Mouse (Mus musculus): Measurements from ENCODE around the gene Rhbg. TPM values are rescaled to one million over a fixed set of nuclear protein-coding genes. Genes with fewer than 3 reads are reported as not detected.

Gene Rhbg
- polyA plus RNA-seq, 1 experiment from 2014 or later: 4.8 TPM

DNA sequence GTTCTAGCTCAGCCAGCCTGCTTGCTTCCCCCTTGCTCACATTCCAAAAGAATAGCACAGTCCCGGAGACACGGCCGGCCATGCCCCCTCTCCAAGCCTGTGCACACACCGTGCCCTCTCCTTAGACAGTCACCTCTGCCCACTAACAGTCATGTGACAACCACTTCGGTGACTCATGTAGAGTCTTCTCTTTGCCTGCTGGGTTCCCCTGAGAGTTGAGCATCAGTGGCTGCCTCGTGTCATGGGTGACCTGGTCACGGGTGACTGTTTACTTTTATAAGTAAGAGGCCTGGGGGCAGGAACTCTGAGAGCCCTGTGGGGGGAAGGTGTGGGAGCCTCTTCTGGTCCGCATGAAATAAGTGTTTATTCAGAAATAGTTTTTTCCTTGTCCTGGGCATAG is 20.5 kb downstream of the Rhbg start:
- H3K27ac ChIP-seq: no peak overlapping the region
- ATAC-seq (ENCODE audit: low FRiP score, low read depth): no peak
- 59% methylated on average over 8 of the region's 8 CpGs for WGBS
- no peaks in the 10 kb centered on the region for H3K36me3 ChIP-seq
- peaks cover 96% of the 10 kb centered on the region for H3K27me3 ChIP-seq
- no peak overlapping the region for H3K4me3 ChIP-seq
- H3K9me3 ChIP-seq: no peaks in the 10 kb centered on the region
- no peak overlapping the region for H3K9ac ChIP-seq
- no peak overlapping the region for H3K4me2 ChIP-seq (replicated peaks)
- H3K4me1 ChIP-seq: peaks cover 12% of the 10 kb centered on the region; the same call in 1 of the 2 replicates

- H3K9ac ChIP-seq: no peak overlapping the region
- no peak for ATAC-seq (ENCODE audit: low FRiP score, low read depth)
- H3K4me1 ChIP-seq: peaks cover 12% of the 10 kb centered on the region; the same call in 1 of the 2 replicates
- no peaks in the 10 kb centered on the region for H3K9me3 ChIP-seq
- H3K36me3 ChIP-seq: no peaks in the 10 kb centered on the region
- WGBS: 16% methylated on average over 7 of the region's 7 CpGs
- H3K27ac ChIP-seq: no peak overlapping the region
- H3K4me3 ChIP-seq: no peak overlapping the region
- H3K4me2 ChIP-seq (replicated peaks): no peak overlapping the region
- H3K27me3 ChIP-seq: peaks cover 96% of the 10 kb centered on the region
Measured at GRCm38 (mm10) chr3:88232851-88233649, 21.5 kb downstream of the Rhbg start.

DNA sequence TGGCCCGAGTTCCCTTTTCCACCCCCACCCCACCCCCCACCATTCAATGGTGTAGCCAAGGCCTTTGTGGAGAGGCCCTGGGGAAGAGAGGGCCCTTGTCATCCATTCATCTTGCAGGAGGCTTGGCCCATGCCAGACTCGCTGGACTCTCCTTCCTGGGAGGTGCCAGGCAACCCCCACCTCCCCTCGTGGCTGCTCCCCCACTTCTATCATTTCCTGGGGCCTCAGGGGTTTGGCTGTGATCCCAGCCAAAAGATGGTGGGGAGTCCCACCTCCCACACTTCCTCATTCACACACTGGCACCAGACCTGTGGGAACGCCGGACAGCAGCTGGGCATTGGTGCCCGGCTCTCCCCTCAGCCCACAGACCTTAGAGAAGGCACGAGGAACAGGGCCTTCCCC is 22.2 kb downstream of the Rhbg start:
- Histone ChIP-seq H3K27me3 (peaks cover 92% of the 10 kb centered on the region), H3K9ac (no peak overlapping the region)
- no peak for ATAC-seq (ENCODE audit: low FRiP score, low read depth)

GRCm38 (mm10) chr3:88231061-88231641 is 23.4 kb downstream of the Rhbg start:
- ATAC-seq (ENCODE audit: low FRiP score, low read depth): no peak
- Histone ChIP-seq H3K4me3 (no peak overlapping the region), H3K9ac (no peak overlapping the region), H3K27me3 (peaks cover 88% of the 10 kb centered on the region), H3K36me3 (no peaks in the 10 kb centered on the region), H3K27ac (no peak overlapping the region), H3K4me2 (replicated peaks) (no peak overlapping the region), H3K4me1 (peaks cover 12% of the 10 kb centered on the region; the same call in 1 of the 2 replicates), H3K9me3 (no peaks in the 10 kb centered on the region)
- 19% methylated on average over 1 of the region's 1 CpGs for WGBS

More for the DNA sequence above, 22.2 kb downstream of the Rhbg start:
- no peak overlapping the region for H3K4me3 ChIP-seq
- H3K4me2 ChIP-seq (replicated peaks): no peak overlapping the region
- H3K27ac ChIP-seq: no peak overlapping the region
- no peaks in the 10 kb centered on the region for H3K36me3 ChIP-seq
- H3K4me1 ChIP-seq: peaks cover 12% of the 10 kb centered on the region; the same call in 1 of the 2 replicates
- WGBS: 48% methylated on average over 7 of the region's 7 CpGs
- H3K9me3 ChIP-seq: no peaks in the 10 kb centered on the region

GRCm38 (mm10) chr3:88230262-88231047 is 24.1 kb downstream of the Rhbg start:
- Histone ChIP-seq H3K4me2 (replicated peaks) (no peak overlapping the region), H3K27ac (no peak overlapping the region), H3K4me1 (peaks cover 12% of the 10 kb centered on the region; the same call in 1 of the 2 replicates), H3K27me3 (peaks cover 88% of the 10 kb centered on the region), H3K9me3 (no peaks in the 10 kb centered on the region), H3K9ac (no peak overlapping the region), H3K36me3 (no peaks in the 10 kb centered on the region), H3K4me3 (no peak overlapping the region)
- ATAC-seq (ENCODE audit: low FRiP score, low read depth): no peak
- 31% methylated on average over 17 of the region's 17 CpGs for WGBS

GRCm38 (mm10) chr3:88229526-88229925 is 25.0 kb downstream of the Rhbg start:
- peaks cover 88% of the 10 kb centered on the region for H3K27me3 ChIP-seq
- peaks cover 12% of the 10 kb centered on the region; the same call in 1 of the 2 replicates for H3K4me1 ChIP-seq
- H3K4me3 ChIP-seq: no peak overlapping the region
- no peak overlapping the region for H3K27ac ChIP-seq
- H3K9me3 ChIP-seq: no peaks in the 10 kb centered on the region
- WGBS: 78% methylated on average over 6 of the region's 6 CpGs
- no peak overlapping the region for H3K4me2 ChIP-seq (replicated peaks)
- no peak overlapping the region for H3K9ac ChIP-seq
- ATAC-seq (ENCODE audit: low FRiP score, low read depth): no peak
- no peaks in the 10 kb centered on the region for H3K36me3 ChIP-seq

DNA sequence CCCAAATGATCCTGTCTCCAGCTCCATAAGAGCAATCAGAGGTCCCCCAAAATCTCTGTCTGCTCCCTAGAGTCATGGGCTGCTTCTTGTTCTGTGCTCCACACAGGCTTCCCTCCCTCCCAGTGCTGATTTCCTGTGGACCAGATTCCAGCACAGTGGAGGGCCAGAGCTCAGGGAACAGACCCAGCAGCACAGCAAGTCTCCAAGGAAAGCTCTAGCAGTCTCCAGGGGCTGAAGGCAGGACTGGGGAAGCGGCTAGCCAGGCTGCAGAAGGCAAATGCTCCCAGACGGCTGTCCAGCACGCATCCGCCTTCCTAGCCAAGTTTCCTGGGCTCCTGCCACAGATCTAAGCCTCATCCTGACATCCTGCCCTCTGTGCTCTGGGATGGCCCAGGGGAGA is 25.6 kb downstream of the Rhbg start:
- H3K36me3 ChIP-seq: no peaks in the 10 kb centered on the region
- H3K27me3 ChIP-seq: peaks cover 90% of the 10 kb centered on the region
- no peak overlapping the region for H3K4me2 ChIP-seq (replicated peaks)
- peaks cover 12% of the 10 kb centered on the region; the same call in 1 of the 2 replicates for H3K4me1 ChIP-seq
- no peaks in the 10 kb centered on the region for H3K9me3 ChIP-seq
- no peak overlapping the region for H3K9ac ChIP-seq
- H3K4me3 ChIP-seq: no peak overlapping the region
- H3K27ac ChIP-seq: no peak overlapping the region
- no peak for ATAC-seq (ENCODE audit: low FRiP score, low read depth)
- WGBS: 55% methylated on average over 4 of the region's 4 CpGs

DNA sequence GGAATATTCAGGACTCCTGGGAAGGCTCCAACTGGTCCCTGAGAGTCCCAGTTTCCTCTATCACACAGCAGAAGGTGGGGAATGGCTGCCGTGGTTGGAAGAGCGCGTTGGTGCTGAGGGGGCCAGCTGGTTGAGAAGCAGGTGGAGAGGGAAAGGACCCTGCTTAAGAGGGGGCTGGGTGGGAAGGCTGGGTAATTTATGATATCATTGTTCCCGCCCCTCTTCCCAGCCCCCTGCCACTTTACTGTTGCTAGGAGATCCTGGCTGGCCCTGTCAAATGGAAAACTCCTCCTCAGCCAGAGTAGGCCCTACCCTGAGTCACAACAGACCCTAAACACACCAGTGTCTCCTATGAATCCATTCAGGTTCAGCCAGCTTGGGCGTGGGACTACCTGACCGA is 26.5 kb downstream of the Rhbg start:
- Histone ChIP-seq H3K27ac (no peak overlapping the region), H3K9ac (no peak overlapping the region), H3K4me3 (no peak overlapping the region), H3K4me1 (peaks cover 6% of the 10 kb centered on the region; the same call in 1 of the 2 replicates), H3K9me3 (no peaks in the 10 kb centered on the region), H3K27me3 (peaks cover 90% of the 10 kb centered on the region), H3K36me3 (no peaks in the 10 kb centered on the region), H3K4me2 (replicated peaks) (no peak overlapping the region)
- 39% methylated on average over 6 of the region's 6 CpGs for WGBS
- ATAC-seq (ENCODE audit: low FRiP score, low read depth): no peak

DNA sequence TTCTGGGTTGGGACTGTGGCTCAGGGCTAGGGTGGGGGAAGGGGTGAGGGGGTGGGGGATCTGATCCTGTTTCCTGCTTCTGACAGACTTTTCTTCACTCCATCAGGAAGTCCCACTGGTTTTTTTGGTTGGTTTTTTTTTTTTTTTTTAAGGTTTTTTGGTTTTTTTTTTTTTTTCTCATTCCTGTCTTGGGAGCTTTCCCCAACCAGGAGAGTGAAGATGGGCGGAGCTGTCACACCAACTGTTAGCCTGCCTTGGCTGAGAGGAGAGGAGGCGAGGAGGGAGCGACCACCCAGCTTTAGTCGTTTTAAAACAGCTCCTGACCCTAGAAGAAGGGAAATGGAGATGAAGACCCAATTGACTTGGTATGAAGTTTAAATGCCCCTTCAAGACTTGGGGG is 27.2 kb downstream of the Rhbg start:
- Histone ChIP-seq H3K27me3 (peaks cover 92% of the 10 kb centered on the region), H3K27ac (no peak overlapping the region), H3K4me2 (replicated peaks) (no peak overlapping the region)

DNA sequence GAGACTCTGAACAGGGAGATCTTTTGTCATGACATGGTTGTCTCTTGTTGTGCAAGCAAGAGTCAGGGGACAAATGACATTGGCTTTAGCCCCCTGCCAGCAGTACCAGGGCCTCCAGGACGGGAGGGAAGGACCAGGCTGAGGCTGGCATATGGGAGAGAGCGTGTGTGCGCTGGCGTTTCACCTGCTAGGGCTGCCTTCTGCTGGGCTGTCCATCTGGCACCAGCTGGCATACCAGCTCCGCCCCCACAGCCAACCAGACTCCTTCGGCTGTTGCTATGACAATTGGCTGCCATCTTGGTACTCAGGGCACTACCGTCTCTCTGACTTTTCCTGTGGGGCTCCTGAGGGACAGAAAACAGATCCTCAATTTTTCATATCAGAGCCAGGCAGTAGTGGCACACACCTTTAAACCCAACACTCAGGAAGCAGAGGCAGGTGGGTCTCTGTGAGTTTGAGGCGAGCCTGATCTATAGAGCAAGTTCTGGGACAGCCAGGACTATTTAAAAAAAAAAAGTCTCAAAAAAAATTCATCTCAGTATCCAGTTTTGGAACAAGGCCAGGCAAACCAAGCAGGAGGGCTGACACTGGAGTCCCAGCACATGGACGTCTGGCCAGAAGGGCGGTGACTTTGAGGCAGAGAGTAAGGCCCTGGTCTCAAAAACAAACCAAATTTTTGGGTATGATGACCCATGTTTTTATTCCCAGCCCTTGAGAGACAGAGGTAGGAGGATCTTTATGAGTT is 28.2 kb downstream of the Rhbg start:
- peaks cover 93% of the 10 kb centered on the region for H3K27me3 ChIP-seq
- WGBS: 82% methylated on average over 10 of the region's 10 CpGs
- no peak overlapping the region for H3K4me3 ChIP-seq
- H3K4me1 ChIP-seq: no peaks in the 10 kb centered on the region
- ATAC-seq (ENCODE audit: low FRiP score, low read depth): no peak
- H3K4me2 ChIP-seq (replicated peaks): no peak overlapping the region
- no peaks in the 10 kb centered on the region for H3K9me3 ChIP-seq
- H3K36me3 ChIP-seq: no peaks in the 10 kb centered on the region
- no peak overlapping the region for H3K27ac ChIP-seq
- H3K9ac ChIP-seq: no peak overlapping the region

More for the DNA sequence above, 27.2 kb downstream of the Rhbg start:
- Histone ChIP-seq H3K4me3 (no peak overlapping the region), H3K9ac (no peak overlapping the region), H3K9me3 (no peaks in the 10 kb centered on the region), H3K36me3 (no peaks in the 10 kb centered on the region), H3K4me1 (peaks cover 2% of the 10 kb centered on the region; the same call in 1 of the 2 replicates)
- no peak for ATAC-seq (ENCODE audit: low FRiP score, low read depth)
- 22% methylated on average over 4 of the region's 4 CpGs for WGBS

DNA sequence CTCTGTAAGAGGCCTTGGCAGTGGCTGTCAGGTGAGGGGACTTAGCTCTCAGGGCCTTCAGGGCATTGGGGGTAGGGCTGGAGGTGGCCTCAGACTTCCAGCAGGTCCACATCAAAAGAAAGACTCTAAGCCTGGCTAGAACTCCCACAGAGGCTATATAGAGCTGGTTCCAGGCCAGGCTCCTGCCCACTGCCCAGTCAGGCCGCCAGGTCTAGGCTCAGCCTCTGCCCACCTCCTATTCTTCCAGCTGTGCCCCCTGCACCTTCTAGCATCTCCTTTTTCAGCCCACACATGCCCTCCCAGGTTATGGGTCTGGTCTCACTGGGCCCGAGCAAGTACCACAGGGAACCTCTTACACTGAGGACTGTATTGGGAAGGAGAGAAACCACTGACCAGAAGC is 29.6 kb downstream of the Rhbg start:
- WGBS: 51% methylated on average over 2 of the region's 2 CpGs
- H3K27ac ChIP-seq: no peak overlapping the region
- H3K4me1 ChIP-seq: no peaks in the 10 kb centered on the region
- H3K36me3 ChIP-seq: no peaks in the 10 kb centered on the region
- no peak overlapping the region for H3K9ac ChIP-seq
- H3K9me3 ChIP-seq: no peaks in the 10 kb centered on the region
- no peak overlapping the region for H3K4me2 ChIP-seq (replicated peaks)
- peaks cover 93% of the 10 kb centered on the region for H3K27me3 ChIP-seq
- no peak for ATAC-seq (ENCODE audit: low FRiP score, low read depth)
- no peak overlapping the region for H3K4me3 ChIP-seq
